Mouse (Mus musculus) kidney, embryonic 15.5 days (tissue): Measurements from ENCODE around the gene Akap14. TPM values are rescaled to one million over a fixed set of nuclear protein-coding genes. Genes with fewer than 3 reads are reported as not detected.

Experiments
- polyA plus RNA-seq: library from polyadenylated mRNA; unstranded; fragments of >200 nt; fragmentation: Nextera tagmentation; extraction: Ambion mirVana; gene quantifications from 2 replicates; pipeline ENCODE4 v1.2.1, GENCODE M21; 2015

Akap14 gene
- polyA plus RNA-seq, 1 experiment from 2014 or later, result 0.12 TPM

Other genes starting within 250 kb of the Akap14 start
- 21.9 and 23.7 TPM in 2 replicates for gene Sept6, start 177.0 kb downstream of the Akap14 start, polyA plus RNA-seq
- gene Sowahd, start 120.0 kb downstream of the Akap14 start, polyA plus RNA-seq, result not detected in 2 replicates
- 577 and 689 TPM in 2 replicates for gene Rpl39, start 83.4 kb downstream of the Akap14 start, polyA plus RNA-seq
- 23.9 and 24.5 TPM in 2 replicates for gene Upf3b, start 58.5 kb downstream of the Akap14 start, polyA plus RNA-seq
- 16.0 and 17.5 TPM in 2 replicates for gene Nkap, start 42.0 kb downstream of the Akap14 start, polyA plus RNA-seq
- 432 and 490 TPM in 2 replicates for gene Ndufa1, start 22.3 kb upstream of the Akap14 start, polyA plus RNA-seq
- 8.9 TPM in 2 replicates for gene Rnf113a1, start 22.4 kb upstream of the Akap14 start, polyA plus RNA-seq
- not detected in 2 replicates for gene Gm9, start 42.2 kb upstream of the Akap14 start, polyA plus RNA-seq
- not detected in 2 replicates for gene Rhox1, start 53.4 kb upstream of the Akap14 start, polyA plus RNA-seq
- gene Rhox2a, start 76.1 kb upstream of the Akap14 start, polyA plus RNA-seq, result not detected in 2 replicates
- gene Rhox3a, start 81.1 kb upstream of the Akap14 start, polyA plus RNA-seq, result not detected in 2 replicates
- not detected in 2 replicates for gene Rhox4a, start 96.5 kb upstream of the Akap14 start, polyA plus RNA-seq
- gene Rhox3a2, start 211.2 kb upstream of the Akap14 start, polyA plus RNA-seq, result not detected in 2 replicates
- gene Rhox4a2, start 222.0 kb upstream of the Akap14 start, polyA plus RNA-seq, result not detected in 2 replicates
- gene Rhox2b, start 243.2 kb upstream of the Akap14 start, polyA plus RNA-seq, result not detected in 2 replicates